Mouse (Mus musculus) hindbrain, embryonic 14.5 days (tissue): ENCODE measurements around the gene Fam193a. TPM values are rescaled to one million over a fixed set of nuclear protein-coding genes. Genes with fewer than 3 reads are reported as not detected.

Experiments
- ATAC-seq: fragments of 200-750 bp; cut with Nextera tagmentation; 2 replicates; pipeline ENCODE4 v1.8.0; 2017; ENCODE audit warnings: moderate number of reproducible peaks, mild to moderate bottlenecking, moderate TSS enrichment, moderate library complexity; ENCODE audit not compliant: low FRiP score
- DNase-seq: peaks from one replicate; pipeline ENCODE4 v3.0.0-alpha.2; 2015; ENCODE audit warnings: low spot score
- H3K27ac ChIP-seq: fragments of 300-500 bp; sonication (generic); 2 replicates; pipeline ENCODE4 v1.5.1; 2014; ENCODE audit warnings: mild to moderate bottlenecking, moderate library complexity
- H3K27me3 ChIP-seq: fragments of 300-500 bp; sonication (generic); 2 replicates; pipeline ENCODE4 v1.6.1; 2014; ENCODE audit warnings: mild to moderate bottlenecking, low read length, mixed read lengths; ENCODE audit not compliant: control insufficient read depth, insufficient read depth
- H3K36me3 ChIP-seq: fragments of 300-500 bp; sonication (generic); replicated peaks from 2 replicates; pipeline ENCODE4 v1.6.1; 2014; ENCODE audit not compliant: control insufficient read depth, insufficient read depth
- H3K4me1 ChIP-seq: fragments of 300-500 bp; sonication (generic); replicated peaks from 2 replicates; pipeline ENCODE4 v1.6.1; 2014; ENCODE audit warnings: antibody characterized with exemption, low read length, mixed read lengths; ENCODE audit not compliant: control insufficient read depth, insufficient read depth
- H3K4me2 ChIP-seq: fragments of 300-500 bp; sonication (generic); replicated peaks from 2 replicates; pipeline ENCODE4 v1.6.1; 2014; ENCODE audit warnings: mild to moderate bottlenecking, moderate library complexity
- H3K4me3 ChIP-seq: fragments of 300-500 bp; sonication (generic); replicated peaks from 2 replicates; pipeline ENCODE4 v1.5.1; 2014; ENCODE audit warnings: mild to moderate bottlenecking, low read length
- H3K9ac ChIP-seq: fragments of 300-500 bp; sonication (generic); 2 replicates; pipeline ENCODE4 v1.6.1; 2014
- H3K9me3 ChIP-seq: fragments of 300-500 bp; sonication (generic); 2 replicates; pipeline ENCODE4 v1.6.1; 2016; ENCODE audit warnings: low read length; ENCODE audit not compliant: control insufficient read depth
- WGBS: fragments of 180-500 bp; shearing (Covaris S2); extraction: QIAGEN DNeasy Blood & Tissue Kit; methylation state at CpG from one replicate; pipeline ENCODE4 v1.1.7; 2014; 5-methylcytosine and 5-hydroxymethylcytosine counted together
- polyA plus RNA-seq: library from polyadenylated mRNA; unstranded; fragments of >200 nt; fragmentation: Nextera tagmentation; extraction: Ambion mirVana; gene quantifications from 2 replicates; pipeline ENCODE4 v1.2.1, GENCODE M21; 2014

Gene Fam193a
- polyA plus RNA-seq, 1 experiment from 2014 or later, result 18.0 TPM

DNA sequence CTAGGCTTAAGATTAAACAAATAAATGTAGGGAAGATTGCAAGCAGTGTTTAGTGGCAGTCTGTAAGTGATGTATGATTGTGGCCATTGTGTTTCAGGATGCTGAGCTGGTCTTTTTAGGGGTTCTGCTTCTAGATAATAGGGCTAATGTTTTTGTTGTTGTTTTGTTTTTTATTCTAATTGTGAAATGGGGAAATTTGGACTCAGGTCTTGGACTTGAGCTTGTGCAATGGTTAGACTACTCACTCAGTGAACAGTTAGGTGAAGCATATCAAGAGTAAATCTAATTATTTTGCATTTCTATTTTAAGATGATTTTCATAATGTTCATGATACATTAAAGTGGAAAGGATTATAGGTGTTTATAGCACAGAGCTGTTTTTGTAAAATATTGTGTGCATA, 2.8 kb downstream of the Fam193a start:
- H3K4me2 ChIP-seq, result peak overlapping the region; percentile 69; the same call in 1 of the 2 replicates
- H3K9me3 ChIP-seq, result no peaks in the 10 kb centered on the region
- no peak overlapping the region for H3K27ac ChIP-seq
- H3K27me3 ChIP-seq, result no peaks in the 10 kb centered on the region
- H3K4me3 ChIP-seq, result no peak overlapping the region
- ATAC-seq (no peak), DNase-seq (no peak)
- H3K4me1 ChIP-seq, result peaks cover 27% of the 10 kb centered on the region
- H3K36me3 ChIP-seq, result no peaks in the 10 kb centered on the region
- peak overlapping the region; percentile 8; the same call in 1 of the 2 replicates for H3K9ac ChIP-seq

DNA sequence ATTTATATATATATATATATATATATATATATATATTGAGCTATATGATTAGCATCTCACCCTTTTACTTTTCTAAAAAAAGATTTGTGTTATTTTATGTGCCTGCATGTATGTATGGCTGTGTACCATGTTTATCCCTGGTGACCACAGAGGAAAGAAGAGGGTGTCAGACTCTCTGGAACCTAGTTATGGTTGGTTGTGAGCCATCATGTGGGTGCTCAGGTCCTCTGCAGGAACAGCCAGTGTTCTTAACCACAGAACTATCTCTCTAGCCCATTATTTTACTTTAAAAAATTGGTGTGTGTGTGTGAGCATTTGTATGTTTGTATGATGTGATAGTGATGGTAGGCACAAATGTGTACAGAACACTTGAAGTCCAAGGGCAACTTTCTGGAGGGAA, 9.1 kb downstream of the Fam193a start:
- Histone ChIP-seq H3K36me3 (no peaks in the 10 kb centered on the region), H3K4me3 (no peak overlapping the region), H3K4me1 (0 out of 2 replicates have a peak, but pooled peaks cover 3% of the 10 kb centered on the region), H3K27me3 (no peaks in the 10 kb centered on the region), H3K27ac (no peak overlapping the region), H3K9me3 (no peaks in the 10 kb centered on the region), H3K9ac (no peak overlapping the region), H3K4me2 (no peak overlapping the region)
- DNase-seq, result no peak
- ATAC-seq, result no peak

DNA sequence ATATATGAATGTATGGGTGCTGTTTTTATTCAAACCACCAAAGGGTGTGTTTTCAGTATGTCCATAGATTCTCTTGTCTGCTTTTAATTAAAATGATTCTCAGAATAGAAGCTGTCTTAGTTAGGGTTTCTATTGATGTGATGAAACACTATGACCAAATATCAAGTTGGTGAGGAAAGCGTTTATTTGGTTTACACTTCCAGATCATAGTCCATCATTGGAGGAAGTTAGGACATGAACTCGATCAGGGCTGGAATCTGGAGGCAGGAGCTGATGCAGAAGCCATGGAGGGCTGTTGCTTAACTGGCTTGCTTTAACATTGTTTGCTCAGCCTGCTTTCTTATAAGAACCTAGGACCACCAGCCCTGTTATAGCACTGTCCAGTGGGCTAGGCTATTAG, 12.0 kb downstream of the Fam193a start:
- Histone ChIP-seq H3K27me3 (no peaks in the 10 kb centered on the region), H3K36me3 (0 out of 2 replicates have a peak, but pooled peaks cover 3% of the 10 kb centered on the region), H3K9me3 (peaks cover 7% of the 10 kb centered on the region; the same call in 1 of the 2 replicates), H3K9ac (no peak overlapping the region), H3K4me2 (no peak overlapping the region), H3K4me3 (no peak overlapping the region), H3K4me1 (no peaks in the 10 kb centered on the region), H3K27ac (no peak overlapping the region)
- 95% methylated on average over 2 of the region's 2 CpGs for WGBS
- DNase-seq, result no peak
- no peak for ATAC-seq

DNA sequence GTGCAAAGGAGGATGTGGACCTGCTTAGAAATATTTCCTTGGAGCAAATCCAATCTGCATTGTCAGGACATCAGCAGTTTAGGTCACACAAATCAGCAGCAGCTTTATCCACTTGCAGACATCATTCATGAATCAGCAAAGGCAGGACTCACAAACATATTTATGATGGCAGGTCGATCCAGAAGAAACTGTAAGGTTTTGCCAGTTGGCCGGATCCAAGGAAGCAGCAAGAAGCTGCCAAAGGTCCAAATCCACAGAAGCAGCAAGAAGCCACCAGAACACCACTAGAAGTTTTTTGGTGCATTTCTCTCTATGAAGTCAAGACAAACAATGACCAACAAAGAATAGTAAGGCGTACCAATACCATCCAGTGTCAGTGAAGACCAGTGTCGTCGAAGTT, 15.9 kb downstream of the Fam193a start:
- Histone ChIP-seq H3K4me1 (no peaks in the 10 kb centered on the region), H3K4me2 (no peak overlapping the region), H3K36me3 (0 out of 2 replicates have a peak, but pooled peaks cover 3% of the 10 kb centered on the region), H3K9ac (no peak overlapping the region), H3K4me3 (no peak overlapping the region), H3K9me3 (peaks cover 7% of the 10 kb centered on the region; the same call in 1 of the 2 replicates), H3K27me3 (no peaks in the 10 kb centered on the region), H3K27ac (no peak overlapping the region)
- 95% methylated on average over 5 of the region's 5 CpGs for WGBS
- ATAC-seq, result no peak
- DNase-seq, result no peak

DNA sequence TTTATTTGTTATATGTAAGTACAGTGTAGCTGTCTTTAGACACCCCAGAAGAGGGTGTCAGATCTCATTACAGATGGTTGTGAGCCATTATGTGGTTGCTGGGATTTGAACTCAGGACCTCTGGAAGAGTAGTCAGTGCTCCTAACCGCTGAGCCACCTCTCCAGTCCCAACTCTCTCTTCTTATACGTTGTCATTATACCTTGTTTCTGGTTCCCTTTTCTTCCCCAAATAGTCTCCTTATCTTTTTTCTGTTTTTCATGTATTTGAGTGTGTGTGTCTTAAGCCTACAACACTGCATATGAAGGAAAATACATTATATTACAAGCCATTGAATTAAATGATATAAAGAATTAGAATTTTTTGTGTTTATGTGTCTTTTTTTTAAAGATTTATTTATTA, 17.0 kb downstream of the Fam193a start:
- Histone ChIP-seq H3K4me1 (no peaks in the 10 kb centered on the region), H3K4me2 (no peak overlapping the region), H3K9ac (no peak overlapping the region), H3K9me3 (peaks cover 7% of the 10 kb centered on the region; the same call in 1 of the 2 replicates), H3K27ac (no peak overlapping the region), H3K36me3 (0 out of 2 replicates have a peak, but pooled peaks cover 3% of the 10 kb centered on the region), H3K4me3 (no peak overlapping the region), H3K27me3 (no peaks in the 10 kb centered on the region)
- ATAC-seq (no peak), DNase-seq (no peak)
- WGBS, result 91% methylated on average over 2 of the region's 2 CpGs

DNA sequence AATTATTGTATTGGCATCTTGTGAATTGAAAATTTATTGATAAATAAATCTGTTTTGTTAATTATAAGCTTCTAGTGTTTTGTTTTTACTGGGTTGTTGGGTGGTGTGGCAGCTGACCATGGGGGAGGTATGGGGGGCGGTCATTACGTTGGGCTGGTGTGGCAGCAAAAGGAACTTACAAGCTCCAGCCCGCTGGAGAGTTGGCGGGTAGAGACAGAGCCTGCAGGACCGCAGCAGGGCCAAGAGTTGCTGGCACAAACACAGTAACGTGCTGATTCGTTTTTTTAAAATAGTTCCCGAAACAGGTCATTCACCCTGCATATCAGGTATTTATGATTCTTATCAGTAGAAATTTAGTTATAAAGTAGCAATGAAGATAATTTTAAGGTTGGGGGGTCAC, 23.5 kb downstream of the Fam193a start:
- 95% methylated on average over 8 of the region's 8 CpGs for WGBS
- Histone ChIP-seq H3K9ac (no peak overlapping the region), H3K9me3 (no peaks in the 10 kb centered on the region), H3K4me2 (no peak overlapping the region), H3K27ac (no peak overlapping the region), H3K4me3 (no peak overlapping the region), H3K4me1 (no peaks in the 10 kb centered on the region), H3K36me3 (no peaks in the 10 kb centered on the region), H3K27me3 (no peaks in the 10 kb centered on the region)
- no peak for DNase-seq
- no peak for ATAC-seq

DNA sequence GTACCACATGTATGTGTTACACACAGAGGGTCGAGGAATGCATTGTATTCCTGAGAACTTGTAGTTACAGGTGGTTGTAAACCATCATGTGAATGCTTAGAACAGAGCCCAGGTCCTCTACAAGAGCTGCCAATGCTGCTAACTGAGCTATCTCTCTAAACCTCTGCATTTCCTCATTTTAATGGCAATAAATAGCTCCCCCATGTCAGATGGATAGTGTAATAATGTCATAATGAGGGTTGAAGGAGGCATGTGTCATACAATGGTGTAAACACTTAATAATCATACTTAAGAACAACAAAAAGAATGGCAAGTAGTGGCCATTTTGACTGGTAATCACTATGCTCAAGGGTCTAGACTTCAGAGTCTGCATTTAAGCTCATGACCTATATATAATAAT, 25.6 kb downstream of the Fam193a start:
- Histone ChIP-seq H3K27ac (no peak overlapping the region), H3K27me3 (no peaks in the 10 kb centered on the region), H3K4me3 (no peak overlapping the region), H3K4me2 (no peak overlapping the region), H3K4me1 (no peaks in the 10 kb centered on the region), H3K36me3 (no peaks in the 10 kb centered on the region), H3K9ac (no peak overlapping the region), H3K9me3 (no peaks in the 10 kb centered on the region)
- 94% methylated on average over 1 of the region's 1 CpGs for WGBS
- DNase-seq (no peak), ATAC-seq (no peak)

DNA sequence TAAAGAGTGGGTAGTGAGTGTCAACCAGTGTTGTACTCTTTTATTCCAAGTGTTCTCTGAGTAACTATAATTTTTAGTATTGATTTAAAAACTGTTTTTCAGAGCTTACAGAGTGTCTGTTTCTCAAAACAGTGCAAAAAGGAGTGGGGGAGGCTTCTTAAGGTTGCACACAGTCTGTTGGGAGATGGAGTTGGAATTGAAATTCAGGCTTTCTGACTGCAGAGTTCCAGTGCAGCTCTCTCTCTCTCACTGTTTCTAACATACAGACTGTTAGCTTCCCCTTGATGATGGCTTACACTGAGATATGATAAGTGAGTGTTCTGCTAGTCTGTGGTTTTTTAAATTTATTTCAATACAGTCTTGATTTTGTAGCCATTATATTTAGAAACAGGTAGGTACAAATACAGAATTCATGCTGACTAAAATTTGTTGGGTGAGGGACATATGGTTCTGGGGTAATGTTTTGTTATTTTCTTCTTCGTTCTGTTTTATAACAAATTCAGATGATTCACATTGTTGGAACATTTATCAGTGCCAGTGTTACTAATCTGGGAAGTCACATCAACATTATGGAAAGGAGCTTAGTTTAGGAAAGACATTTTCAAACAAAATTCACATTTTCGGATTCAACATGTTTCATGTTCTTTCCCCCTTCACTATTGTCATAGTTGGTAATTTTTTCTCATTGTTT, 26.3 kb downstream of the Fam193a start:
- H3K4me2 ChIP-seq, result no peak overlapping the region
- no peaks in the 10 kb centered on the region for H3K27me3 ChIP-seq
- H3K9ac ChIP-seq, result no peak overlapping the region
- H3K36me3 ChIP-seq, result no peaks in the 10 kb centered on the region
- H3K27ac ChIP-seq, result no peak overlapping the region
- H3K4me1 ChIP-seq, result no peaks in the 10 kb centered on the region
- no peak for ATAC-seq
- no peaks in the 10 kb centered on the region for H3K9me3 ChIP-seq
- WGBS, result 92% methylated on average over 2 of the region's 2 CpGs
- no peak overlapping the region for H3K4me3 ChIP-seq
- DNase-seq, result no peak

DNA sequence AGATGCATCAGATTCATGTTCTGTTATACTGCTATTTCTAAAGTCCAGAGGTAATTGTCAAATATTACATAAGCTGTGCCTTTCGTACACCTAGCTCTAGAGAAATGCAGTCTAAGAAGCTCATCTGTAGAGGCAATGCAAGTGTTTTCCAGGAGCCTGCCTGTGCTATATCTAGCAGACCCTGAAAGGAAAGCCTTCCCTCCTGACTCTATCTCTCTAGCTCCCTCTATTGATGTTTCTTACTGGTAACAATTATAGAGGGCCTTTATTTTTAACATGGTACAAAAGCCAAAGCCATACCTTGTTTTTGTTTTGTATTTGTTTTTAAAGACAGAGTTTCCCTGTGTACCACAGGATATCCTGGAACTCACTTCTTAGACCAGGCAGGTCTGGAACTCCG, 28.1 kb downstream of the Fam193a start:
- ATAC-seq (no peak), DNase-seq (no peak)
- no peaks in the 10 kb centered on the region for H3K36me3 ChIP-seq
- WGBS, result 92% methylated on average over 2 of the region's 2 CpGs
- no peak overlapping the region for H3K27ac ChIP-seq
- H3K4me1 ChIP-seq, result no peaks in the 10 kb centered on the region
- H3K9me3 ChIP-seq, result no peaks in the 10 kb centered on the region
- H3K4me3 ChIP-seq, result no peak overlapping the region
- H3K9ac ChIP-seq, result no peak overlapping the region
- no peak overlapping the region for H3K4me2 ChIP-seq
- no peaks in the 10 kb centered on the region for H3K27me3 ChIP-seq

DNA sequence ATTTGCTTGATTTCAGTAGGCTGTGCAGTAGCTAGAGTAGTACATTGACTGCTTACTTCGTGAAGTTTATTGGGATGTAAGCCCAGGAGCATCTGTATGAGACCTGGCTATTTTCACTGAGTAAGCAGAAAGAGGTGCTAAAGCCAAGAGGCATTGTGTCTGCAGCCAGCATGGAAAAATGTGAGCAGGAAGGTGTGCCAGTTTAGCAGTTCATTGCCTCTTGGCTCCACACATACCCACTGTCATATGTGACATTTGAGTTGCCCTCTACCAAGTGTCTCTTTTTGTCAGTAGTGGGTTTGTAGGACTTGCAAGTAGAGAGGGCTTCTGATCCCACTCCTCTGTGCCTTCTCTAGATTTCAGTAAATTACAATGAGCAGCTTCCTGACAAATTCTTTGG, 28.6 kb downstream of the Fam193a start:
- H3K27ac ChIP-seq, result no peak overlapping the region
- H3K4me1 ChIP-seq, result no peaks in the 10 kb centered on the region; the same call in 1 of the 2 replicates
- H3K9me3 ChIP-seq, result no peaks in the 10 kb centered on the region
- no peaks in the 10 kb centered on the region for H3K27me3 ChIP-seq
- DNase-seq (no peak), ATAC-seq (no peak)
- H3K4me3 ChIP-seq, result no peak overlapping the region
- H3K9ac ChIP-seq, result no peak overlapping the region
- 77% methylated on average over 1 of the region's 1 CpGs for WGBS
- H3K36me3 ChIP-seq, result no peaks in the 10 kb centered on the region
- no peak overlapping the region for H3K4me2 ChIP-seq
